Mouse (Mus musculus) erythroblast, embryonic 14.5 days (primary cell): Measurements from ENCODE around the gene Eif4b.

Source experiments
- GATA1 ChIP-seq: IDR thresholded peaks from 2 replicates; pipeline ENCODE4 v1.6.1; 2012; ENCODE audit warnings: low read length, inconsistent platforms, mixed read lengths
- TAL1 ChIP-seq: IDR thresholded peaks from 3 replicates; pipeline ENCODE4 v1.6.1; 2012; ENCODE audit warnings: low read length, inconsistent platforms, mixed read lengths

- TF ChIP-seq GATA1 (no peak), TAL1 (no peak)
Observed at GRCm38 (mm10) chr15:102110271-102110670, 36.7 kb downstream of the Eif4b start.
